Mouse (Mus musculus) intestine, embryonic 14.5 days (tissue): ENCODE results near the gene Rfx8. TPM values are rescaled to one million over a fixed set of nuclear protein-coding genes. Genes with fewer than 3 reads are reported as not detected.

ENCODE experiments used
- ATAC-seq: fragments of 200-750 bp; cut with Nextera tagmentation; replicated peaks from 2 replicates; pipeline ENCODE4 v1.8.0; 2017; ENCODE audit warnings: low read depth, moderate number of reproducible peaks, moderate TSS enrichment, moderate library complexity; ENCODE audit not compliant: low FRiP score, low TSS enrichment
- DNase-seq: peaks from one replicate; pipeline ENCODE4 v3.0.0-alpha.2; 2018; ENCODE audit warnings: low spot score
- H3K27ac ChIP-seq: fragments of 300-500 bp; sonication (generic); 2 replicates; pipeline ENCODE4 v1.5.1; 2014; ENCODE audit warnings: low read depth, mild to moderate bottlenecking, control low read depth
- H3K27me3 ChIP-seq: fragments of 300-500 bp; sonication (generic); replicated peaks from 2 replicates; pipeline ENCODE4 v1.6.1; 2014; ENCODE audit warnings: low read length, control low read depth; ENCODE audit not compliant: control insufficient read depth, insufficient read depth
- H3K36me3 ChIP-seq: fragments of 300-500 bp; sonication (generic); 2 replicates; pipeline ENCODE4 v1.6.1; 2014; ENCODE audit warnings: low read length, control low read depth; ENCODE audit not compliant: control insufficient read depth, insufficient read depth
- H3K4me1 ChIP-seq: fragments of 300-500 bp; sonication (generic); replicated peaks from 2 replicates; pipeline ENCODE4 v1.6.1; 2014; ENCODE audit warnings: low read length, control low read depth, mixed read lengths; ENCODE audit not compliant: control insufficient read depth, insufficient read depth
- H3K4me2 ChIP-seq: fragments of 300-500 bp; sonication (generic); 2 replicates; pipeline ENCODE4 v1.6.1; 2014; ENCODE audit warnings: low read length
- H3K4me3 ChIP-seq: fragments of 300-500 bp; sonication (generic); 2 replicates; pipeline ENCODE4 v1.5.1; 2014; ENCODE audit warnings: low read depth, low read length, control low read depth, mixed read lengths
- H3K9ac ChIP-seq: fragments of 300-500 bp; sonication (generic); 2 replicates; pipeline ENCODE4 v1.6.1; 2014; ENCODE audit warnings: mild to moderate bottlenecking, low read length
- H3K9me3 ChIP-seq: fragments of 300-500 bp; sonication (generic); 2 replicates; pipeline ENCODE4 v1.6.1; 2016; ENCODE audit warnings: low read length, control low read depth; ENCODE audit not compliant: control insufficient read depth
- WGBS: fragments of 180-500 bp; shearing (Covaris S2); extraction: QIAGEN DNeasy Blood & Tissue Kit; methylation state at CpG from one replicate; pipeline ENCODE4 v1.1.7; 2014; 5-methylcytosine and 5-hydroxymethylcytosine counted together
- polyA plus RNA-seq: library from polyadenylated mRNA; unstranded; fragments of >200 nt; fragmentation: Nextera tagmentation; extraction: Ambion mirVana; gene quantifications from 2 replicates; pipeline ENCODE4 v1.2.1, GENCODE M21; 2014

The Rfx8 gene
- polyA plus RNA-seq, 1 experiment from 2014 or later: not detected

GRCm38 (mm10) chr1:39641667-39642066, 79.1 kb downstream of the Rfx8 start:
- no peaks in the 10 kb centered on the region for H3K27me3 ChIP-seq
- DNase-seq (no peak), ATAC-seq (no peak)
- no peak overlapping the region for H3K27ac ChIP-seq
- H3K4me2 ChIP-seq: no peak overlapping the region
- 0 out of 2 replicates have a peak, but pooled peaks cover under 1% of the 10 kb centered on the region for H3K4me1 ChIP-seq
- H3K9me3 ChIP-seq: peaks cover 5% of the 10 kb centered on the region; the same call in 1 of the 2 replicates
- 87% methylated on average over 7 of the region's 7 CpGs for WGBS
- H3K9ac ChIP-seq: no peak overlapping the region
- H3K36me3 ChIP-seq: no peaks in the 10 kb centered on the region
- no peak overlapping the region for H3K4me3 ChIP-seq

- Histone ChIP-seq H3K27ac (no peak overlapping the region), H3K36me3 (no peaks in the 10 kb centered on the region), H3K4me2 (no peak overlapping the region), H3K4me1 (0 out of 2 replicates have a peak, but pooled peaks cover 3% of the 10 kb centered on the region), H3K27me3 (no peaks in the 10 kb centered on the region), H3K4me3 (no peak overlapping the region), H3K9ac (no peak overlapping the region), H3K9me3 (peaks cover 5% of the 10 kb centered on the region; the same call in 1 of the 2 replicates)
- no peak for ATAC-seq
- WGBS: 58% methylated on average over 8 of the region's 8 CpGs
- no peak for DNase-seq
Measured at GRCm38 (mm10) chr1:39637139-39637538, 83.7 kb downstream of the Rfx8 start.

- no peak for DNase-seq
- WGBS: 4% methylated on average over 5 of the region's 5 CpGs
- Histone ChIP-seq H3K4me3 (no peak overlapping the region), H3K27me3 (no peaks in the 10 kb centered on the region), H3K27ac (no peak overlapping the region), H3K4me2 (no peak overlapping the region), H3K9me3 (peaks cover under 1% of the 10 kb centered on the region; the same call in 1 of the 2 replicates), H3K9ac (no peak overlapping the region), H3K36me3 (no peaks in the 10 kb centered on the region), H3K4me1 (0 out of 2 replicates have a peak, but pooled peaks cover 3% of the 10 kb centered on the region)
- peak; percentile 60; the same call in 1 of the 2 replicates for ATAC-seq
Measured at GRCm38 (mm10) chr1:39636660-39637059, 84.1 kb downstream of the Rfx8 start.

GRCm38 (mm10) chr1:39636196-39636595, 84.6 kb downstream of the Rfx8 start:
- WGBS: 32% methylated on average over 5 of the region's 5 CpGs
- no peak overlapping the region for H3K4me2 ChIP-seq
- no peak overlapping the region for H3K4me3 ChIP-seq
- H3K9me3 ChIP-seq: no peaks in the 10 kb centered on the region
- ATAC-seq: no peak
- H3K9ac ChIP-seq: no peak overlapping the region
- H3K27ac ChIP-seq: no peak overlapping the region
- H3K4me1 ChIP-seq: 0 out of 2 replicates have a peak, but pooled peaks cover 3% of the 10 kb centered on the region
- H3K27me3 ChIP-seq: no peaks in the 10 kb centered on the region
- no peaks in the 10 kb centered on the region for H3K36me3 ChIP-seq
- DNase-seq: no peak

- 77% methylated on average over 9 of the region's 9 CpGs for WGBS
- Histone ChIP-seq H3K27me3 (no peaks in the 10 kb centered on the region), H3K4me2 (no peak overlapping the region), H3K9me3 (no peaks in the 10 kb centered on the region), H3K27ac (no peak overlapping the region), H3K36me3 (no peaks in the 10 kb centered on the region), H3K4me1 (no peaks in the 10 kb centered on the region), H3K4me3 (no peak overlapping the region), H3K9ac (no peak overlapping the region)
- ATAC-seq (no peak), DNase-seq (no peak)
Measured at GRCm38 (mm10) chr1:39628606-39629005, 92.2 kb downstream of the Rfx8 start.

- Histone ChIP-seq H3K4me3 (no peak overlapping the region), H3K4me1 (no peaks in the 10 kb centered on the region), H3K27ac (no peak overlapping the region), H3K9me3 (no peaks in the 10 kb centered on the region), H3K36me3 (no peaks in the 10 kb centered on the region), H3K4me2 (no peak overlapping the region), H3K9ac (no peak overlapping the region), H3K27me3 (no peaks in the 10 kb centered on the region)
- WGBS: 47% methylated on average over 3 of the region's 3 CpGs
- no peak for ATAC-seq
- no peak for DNase-seq
Measured at GRCm38 (mm10) chr1:39625491-39625890, 95.3 kb downstream of the Rfx8 start.

- DNase-seq (no peak), ATAC-seq (no peak)
- Histone ChIP-seq H3K9ac (no peak overlapping the region), H3K27me3 (no peaks in the 10 kb centered on the region), H3K9me3 (no peaks in the 10 kb centered on the region), H3K27ac (no peak overlapping the region), H3K4me3 (no peak overlapping the region), H3K4me2 (no peak overlapping the region), H3K36me3 (no peaks in the 10 kb centered on the region), H3K4me1 (no peaks in the 10 kb centered on the region; the same call in 1 of the 2 replicates)
- WGBS: 56% methylated on average over 1 of the region's 1 CpGs
Measured at GRCm38 (mm10) chr1:39623729-39624128, 97.1 kb downstream of the Rfx8 start.

- no peak for ATAC-seq
- H3K27me3 ChIP-seq: no peaks in the 10 kb centered on the region
- no peak overlapping the region for H3K4me2 ChIP-seq
- H3K9me3 ChIP-seq: no peaks in the 10 kb centered on the region
- no peak overlapping the region for H3K9ac ChIP-seq
- 95% methylated on average over 5 of the region's 5 CpGs for whole genome bisulfite sequencing
- no peaks in the 10 kb centered on the region for H3K36me3 ChIP-seq
- no peak overlapping the region for H3K27ac ChIP-seq
- peaks cover 4% of the 10 kb centered on the region; the same call in 1 of the 2 replicates for H3K4me1 ChIP-seq
- no peak for DNase-seq
- no peak overlapping the region for H3K4me3 ChIP-seq
Measured at GRCm38 (mm10) chr1:39623106-39623505, 97.7 kb downstream of the Rfx8 start.

GRCm38 (mm10) chr1:39618524-39618923, 102.3 kb downstream of the Rfx8 start:
- ATAC-seq: 0 out of 2 replicates have a peak, but pooled peaks have one; percentile 22
- Histone ChIP-seq H3K4me3 (no peak overlapping the region), H3K36me3 (no peaks in the 10 kb centered on the region), H3K9ac (no peak overlapping the region), H3K27me3 (no peaks in the 10 kb centered on the region), H3K9me3 (no peaks in the 10 kb centered on the region), H3K4me2 (no peak overlapping the region), H3K4me1 (peaks cover 10% of the 10 kb centered on the region), H3K27ac (no peak overlapping the region)
- no peak for DNase-seq
- WGBS: 22% methylated on average over 8 of the region's 8 CpGs
